Mouse (Mus musculus) ovary, adult 18-20 months (tissue): ENCODE data around the gene Wdr53.
"Not testable (repeated sequence)": the region's sequence is repeated elsewhere in the genome, so short reads cannot be mapped to it uniquely, and the experiment has no call there.

Experiments used
- DNase-seq: peaks from one replicate; pipeline ENCODE4 v3.0.0; 2022; ENCODE audit warnings: low spot score, mixed read lengths

Wdr53 gene

GRCm38 (mm10) chr16:32278396-32278795, 31.4 kb downstream of the Wdr53 start:
- DNase-seq, result no peak

- DNase-seq, result no peak
Measured at GRCm38 (mm10) chr16:32280211-32280610, 33.2 kb downstream of the Wdr53 start.

- DNase-seq, result no peak
Measured at GRCm38 (mm10) chr16:32282608-32283007, 35.6 kb downstream of the Wdr53 start.

GRCm38 (mm10) chr16:32291821-32292220, 44.8 kb downstream of the Wdr53 start:
- no peak for DNase-seq

- DNase-seq, result not testable (repeated sequence)
Measured at GRCm38 (mm10) chr16:32299617-32300016, 52.6 kb downstream of the Wdr53 start.

GRCm38 (mm10) chr16:32303046-32303445, 56.0 kb downstream of the Wdr53 start:
- no peak for DNase-seq

- DNase-seq, result no peak
Measured at GRCm38 (mm10) chr16:32303886-32304285, 56.9 kb downstream of the Wdr53 start.
